Mouse (Mus musculus) G1E (cell line): Measurements from ENCODE around the gene Gcnt1.

ENCODE experiments used
- CTCF ChIP-seq: IDR thresholded peaks from 2 replicates; pipeline ENCODE4 v1.5.1; 2012; ENCODE audit warnings: low read depth, low read length, inconsistent platforms, mixed read lengths
- GATA1 ChIP-seq: IDR thresholded peaks from 2 replicates; pipeline ENCODE4 v1.6.1; 2012; ENCODE audit warnings: borderline replicate concordance, low read length, inconsistent platforms, mixed read lengths
- GATA2 ChIP-seq: IDR thresholded peaks from 2 replicates; pipeline ENCODE4 v1.6.1; 2012; ENCODE audit warnings: low read depth, low read length, inconsistent platforms, borderline replicate concordance
- POLR2AphosphoS5 ChIP-seq: IDR thresholded peaks from 2 replicates; pipeline ENCODE4 v1.6.1; 2012; ENCODE audit warnings: low read depth, low read length, inconsistent platforms; ENCODE audit not compliant: insufficient replicate concordance
- TAL1 ChIP-seq: conservative IDR thresholded peaks from 2 replicates; pipeline ENCODE4 v1.6.1; 2012; ENCODE audit warnings: low read depth, low read length, inconsistent platforms, mixed read lengths

DNA sequence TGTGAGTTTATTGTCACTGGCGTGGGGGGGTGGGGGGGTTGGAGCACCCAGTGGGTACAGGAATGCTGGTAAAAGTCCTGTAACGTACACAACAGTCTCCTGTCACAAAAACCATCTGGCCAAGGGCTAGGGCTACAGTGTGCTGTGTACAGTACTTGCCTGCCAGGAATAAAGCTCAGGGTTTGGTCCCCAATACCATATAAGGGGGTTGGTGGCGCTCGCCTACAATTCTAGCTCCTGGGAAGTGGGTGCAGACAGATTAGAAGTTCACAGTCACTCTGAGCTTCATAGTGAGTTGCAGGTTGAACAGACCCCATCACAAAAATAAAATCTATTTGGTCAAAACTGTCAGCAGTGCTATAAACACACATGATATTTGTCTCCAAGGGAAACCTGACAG is 18.3 kb downstream of the Gcnt1 start:
- TF ChIP-seq CTCF: no peak
- TF ChIP-seq POLR2AphosphoS5: no peak
- no peak for TF ChIP-seq GATA2
- no peak for TF ChIP-seq GATA1
- TF ChIP-seq TAL1: no peak
